Mouse (Mus musculus): Measurements from ENCODE around the gene Grik4.
A peak's percentile ranks its signal among the peaks of the same experiment; 100 is the strongest.

Grik4 gene

DNA sequence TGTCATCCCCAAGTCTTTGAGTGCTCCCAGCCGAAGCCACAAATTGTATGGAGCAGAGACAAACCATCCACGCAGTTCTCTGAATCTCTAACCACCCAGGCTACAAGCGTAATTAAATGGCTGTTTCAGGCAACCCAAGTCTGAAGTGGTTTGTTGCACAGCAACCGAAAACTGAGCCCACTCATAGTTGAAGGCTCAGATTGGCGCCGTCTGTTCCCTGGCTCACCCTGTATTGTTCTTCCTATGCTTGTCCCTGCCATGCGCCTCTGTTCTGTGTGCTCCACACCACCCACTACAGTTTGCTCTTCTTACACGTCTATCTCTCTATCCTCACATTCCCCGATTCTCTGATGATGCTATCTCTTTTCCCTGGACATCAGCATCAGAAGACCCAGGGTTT lies 452.5 kb downstream of the Grik4 start:
- DNase-seq (ENCODE audit: low read depth, low spot score): peak; percentile 84

DNA sequence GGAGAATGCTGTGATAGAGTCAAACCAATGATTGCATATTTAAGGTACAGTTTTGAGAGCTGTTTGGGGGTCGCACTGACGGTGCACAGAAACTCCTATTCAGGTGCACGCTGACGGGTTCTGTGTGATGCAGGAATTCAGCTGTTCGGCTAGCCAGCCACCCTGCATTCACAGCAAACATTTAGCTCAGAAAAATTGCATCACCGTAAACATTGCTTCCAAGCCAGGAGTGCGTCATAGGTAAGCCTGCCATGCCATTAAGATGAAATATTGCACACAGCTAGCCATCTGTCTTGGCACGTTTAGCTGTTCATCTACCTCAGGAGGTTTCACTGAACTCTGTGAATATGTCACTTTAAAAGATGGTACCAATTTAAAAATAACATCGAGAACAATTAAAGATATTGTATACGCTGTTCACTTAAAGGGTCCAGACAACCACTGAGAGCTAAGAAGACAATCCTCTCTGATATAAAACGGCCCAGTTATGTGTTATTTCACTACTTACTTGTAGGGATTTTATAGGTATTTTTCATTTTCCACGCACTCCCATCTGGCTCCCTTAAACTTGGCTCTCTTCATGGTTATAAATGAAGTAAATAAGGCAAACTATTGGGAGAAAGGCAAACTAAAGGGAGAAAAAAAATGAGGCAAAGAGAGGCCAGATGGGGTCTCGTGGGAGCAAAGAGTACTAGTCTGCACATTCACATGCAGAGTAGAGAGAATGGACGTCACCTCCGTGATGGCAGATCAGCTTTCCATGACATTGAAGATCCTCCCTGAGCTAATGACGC lies 453.5 kb downstream of the Grik4 start:
- no peak for DNase-seq (ENCODE audit: low read depth, low spot score)

DNA sequence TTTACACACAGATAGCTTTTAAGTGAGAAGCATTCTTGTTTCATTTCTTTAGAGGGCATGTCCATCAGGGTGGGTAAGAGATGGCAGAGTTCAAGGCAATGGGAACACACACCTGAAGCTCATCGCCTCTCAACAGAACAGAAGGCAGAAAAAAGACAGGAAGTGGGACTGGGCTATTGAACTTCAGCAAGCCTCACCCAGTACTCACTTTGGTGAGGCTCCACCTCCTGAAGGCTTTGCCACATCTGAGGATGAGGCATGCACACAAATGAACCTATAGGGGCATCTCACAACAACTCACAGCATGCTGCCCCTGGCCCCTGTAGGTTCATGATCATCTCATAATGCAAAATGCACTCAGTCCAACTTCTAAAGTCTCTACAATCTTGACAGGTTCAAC lies 456.2 kb downstream of the Grik4 start:
- DNase-seq (ENCODE audit: low read depth, low spot score): no peak

DNA sequence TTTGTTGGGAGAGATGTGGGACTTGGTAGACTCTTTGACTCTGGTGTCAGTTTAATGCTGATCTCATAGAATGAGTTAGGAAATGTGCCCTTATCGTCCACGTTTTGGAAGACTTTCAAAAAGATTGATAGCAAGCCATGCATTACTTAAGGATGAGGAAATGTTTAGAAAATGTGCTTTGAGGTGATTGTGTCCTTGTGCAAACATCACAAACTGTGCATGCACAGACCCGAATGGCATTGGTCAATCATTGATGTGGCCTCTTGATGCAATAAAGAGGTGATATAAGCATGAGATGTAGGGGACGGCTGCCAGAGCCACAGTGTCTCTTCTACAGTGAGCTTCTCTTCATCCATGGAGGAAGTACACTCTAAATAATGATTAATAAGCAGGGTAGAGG lies 457.4 kb downstream of the Grik4 start:
- DNase-seq (ENCODE audit: low read depth, low spot score): no peak

DNA sequence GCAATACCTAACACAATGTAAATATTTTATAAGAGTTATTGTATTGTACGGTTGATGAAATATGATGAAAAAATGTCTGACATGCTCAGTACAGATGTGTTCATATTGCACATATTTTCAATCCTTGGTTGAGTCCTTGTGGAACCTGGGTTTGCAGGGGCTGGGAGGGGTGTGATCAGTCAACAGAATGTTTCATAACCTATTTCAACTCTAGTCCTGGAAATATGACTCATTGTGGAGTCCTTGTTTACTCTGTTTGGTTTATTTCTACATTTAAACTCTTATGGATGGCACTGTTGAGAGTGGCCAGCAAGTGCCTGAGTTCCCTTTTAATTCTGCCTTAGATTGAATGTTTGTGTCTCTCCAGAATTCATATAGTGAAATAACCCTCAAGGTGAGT lies 459.6 kb downstream of the Grik4 start:
- no peak for DNase-seq (ENCODE audit: low read depth, low spot score)

DNA sequence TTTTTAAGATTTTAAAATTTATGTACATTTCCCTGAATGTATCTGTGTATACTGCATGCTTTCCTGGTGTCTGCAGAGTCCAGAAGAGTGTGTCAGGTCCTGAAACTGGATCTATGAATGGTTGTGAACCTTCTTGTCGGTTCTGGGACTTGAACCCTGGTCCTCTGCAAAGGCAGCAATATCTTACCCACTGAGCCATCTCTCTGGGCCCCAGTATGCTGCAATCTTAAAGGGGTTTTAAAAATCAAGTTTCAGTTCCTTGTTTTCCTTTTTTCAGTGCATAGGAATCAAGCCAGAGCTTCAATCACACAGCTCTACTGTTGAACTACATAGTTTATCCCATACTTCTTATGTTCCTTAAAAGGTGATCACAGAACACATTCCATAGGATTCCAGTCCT lies 461.3 kb downstream of the Grik4 start:
- no peak for DNase-seq (ENCODE audit: low read depth, low spot score)

DNA sequence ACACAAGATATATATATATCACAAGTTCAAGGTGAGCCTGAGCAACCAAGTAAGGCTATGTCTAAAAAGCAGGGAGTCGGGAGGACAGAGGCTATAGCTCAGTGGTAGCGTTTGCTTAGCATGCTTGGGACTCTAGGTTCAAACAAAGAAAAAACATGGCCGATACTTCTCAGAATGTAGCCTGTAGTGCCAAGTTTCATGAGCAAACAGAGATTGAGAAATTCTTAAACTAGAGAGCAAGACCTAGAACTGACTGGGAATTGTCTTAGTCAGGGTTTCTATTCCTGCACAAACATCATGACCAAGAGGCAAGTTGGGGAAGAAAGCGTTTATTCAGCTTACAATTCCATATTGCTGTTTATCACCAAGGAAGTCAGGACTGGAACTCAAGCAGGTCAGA lies 468.1 kb downstream of the Grik4 start:
- DNase-seq (ENCODE audit: low read depth, low spot score): no peak

DNA sequence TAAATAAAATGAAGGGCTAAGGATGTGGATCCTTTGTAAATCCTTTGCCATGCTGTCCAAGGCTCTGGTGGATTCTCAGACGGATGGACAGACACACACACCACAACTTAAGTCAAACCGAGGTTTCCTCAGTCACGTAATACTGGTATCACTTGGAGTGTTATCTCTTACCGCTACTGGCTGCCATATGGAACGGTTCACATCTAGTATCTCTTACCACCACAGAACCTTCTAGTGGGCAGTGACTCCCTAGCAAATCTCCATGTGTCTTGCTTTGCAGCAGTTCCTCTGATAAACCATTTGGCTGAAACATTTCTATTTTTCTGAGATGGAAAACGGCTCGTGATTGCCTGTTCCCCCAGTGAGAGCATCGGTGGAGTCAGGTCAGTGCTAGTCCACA lies 470.0 kb downstream of the Grik4 start:
- DNase-seq (ENCODE audit: low read depth, low spot score): no peak

DNA sequence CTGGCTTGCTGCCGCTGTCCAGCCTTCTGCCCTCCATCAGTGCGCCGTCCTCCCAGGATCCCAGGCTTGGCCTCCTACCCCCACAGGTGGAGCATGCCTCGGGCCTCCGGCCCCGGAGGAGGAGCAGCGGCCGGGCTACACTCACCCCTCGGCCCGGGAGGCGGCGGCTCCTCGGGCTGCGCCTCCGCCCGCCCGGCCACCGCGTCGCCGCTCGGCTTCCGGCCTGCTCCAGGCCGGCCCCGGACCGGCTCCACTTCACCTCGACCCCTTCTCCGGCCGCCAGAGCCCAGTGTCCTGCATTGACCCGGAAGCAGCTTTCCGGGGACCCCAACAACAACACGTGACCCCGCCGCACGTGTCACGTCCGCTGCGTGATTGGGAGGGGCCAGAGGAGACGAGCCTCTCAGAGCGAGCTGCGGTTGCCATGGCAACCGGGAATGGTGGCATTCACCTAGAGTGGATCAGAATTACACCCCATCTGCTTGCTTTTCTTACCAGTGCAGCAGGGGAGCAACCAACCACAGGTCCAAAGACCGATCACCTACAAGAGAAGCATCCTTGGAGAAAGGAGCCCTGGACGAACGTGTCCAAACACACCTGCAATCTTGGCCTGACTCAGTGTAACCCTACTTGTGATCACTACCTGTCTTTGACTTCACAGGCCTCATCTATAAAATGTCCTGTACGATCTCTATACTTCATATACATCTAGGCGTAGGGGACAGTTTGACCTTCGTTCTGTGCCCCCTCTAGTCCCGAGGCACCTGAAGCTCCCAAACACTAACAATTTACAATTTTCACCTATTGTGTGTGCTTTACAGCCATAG lies 472.2 kb downstream of the Grik4 start:
- DNase-seq (ENCODE audit: low read depth, low spot score): peak; percentile 89

DNA sequence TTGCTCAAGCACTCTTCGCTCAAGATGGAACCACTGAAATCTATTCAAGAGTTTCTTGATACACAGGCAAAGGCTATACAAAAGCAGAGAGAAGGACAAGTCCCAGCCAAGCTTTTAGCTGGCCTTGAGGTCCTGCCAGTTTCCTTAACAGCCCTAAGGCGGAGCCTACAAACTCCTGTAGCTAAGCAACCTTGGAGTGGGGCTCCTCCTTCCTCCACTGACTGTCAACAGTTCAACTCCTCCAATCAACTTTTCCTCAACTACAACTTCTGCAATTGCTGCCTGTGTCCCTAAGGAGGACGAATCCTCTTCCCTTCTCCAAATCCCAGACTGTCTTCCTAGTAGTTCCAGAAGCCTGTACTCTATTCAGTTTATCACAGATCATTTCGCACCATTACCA lies 473.1 kb downstream of the Grik4 start:
- DNase-seq (ENCODE audit: low read depth, low spot score): no peak

DNA sequence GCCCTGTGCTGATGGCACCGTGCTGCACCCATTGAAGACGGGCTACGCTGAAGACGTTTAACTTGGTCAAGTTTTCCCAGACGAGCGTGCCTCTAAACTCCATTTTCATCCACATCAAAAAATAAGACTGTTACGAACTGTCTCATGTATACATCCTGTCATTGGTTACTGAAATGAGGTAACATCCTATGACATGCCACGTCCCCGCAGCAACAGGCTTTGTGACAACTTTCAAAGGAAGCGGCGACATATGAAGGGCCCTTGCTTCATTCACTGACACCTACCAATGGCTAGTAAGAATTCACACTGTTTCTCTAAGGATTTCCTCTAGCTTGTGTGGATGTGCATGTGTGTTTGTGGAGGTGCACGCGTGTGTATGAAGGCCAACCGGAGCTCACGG lies 475.0 kb downstream of the Grik4 start:
- no peak for DNase-seq (ENCODE audit: low read depth, low spot score)

DNA sequence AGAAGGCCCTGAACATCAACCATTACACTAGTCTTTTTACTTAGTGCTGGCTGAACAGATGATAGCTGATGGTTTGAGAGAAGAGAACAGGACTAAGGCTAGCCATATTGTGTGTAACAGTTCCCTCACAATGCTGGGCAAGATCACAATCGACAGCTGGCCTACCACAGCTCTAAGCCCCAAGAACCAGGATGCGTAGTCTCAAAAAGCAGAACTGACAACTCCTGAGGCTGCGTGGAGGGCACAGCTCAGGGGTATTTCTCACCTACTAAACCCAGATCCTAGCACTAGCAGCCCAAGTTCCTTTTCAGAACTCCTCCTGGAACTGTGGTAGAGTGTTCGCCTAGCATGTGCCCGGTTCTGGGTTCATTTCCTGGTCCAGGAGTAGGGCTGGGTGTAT lies 475.9 kb downstream of the Grik4 start:
- DNase-seq (ENCODE audit: low read depth, low spot score): no peak

All from telencephalon, adult 2 months (tissue).